Mouse (Mus musculus) thymus, postnatal 25 days (tissue): ENCODE data around the gene Dtwd1.
"Not testable (repeated sequence)": the region's sequence is repeated elsewhere in the genome, so short reads cannot be mapped to it uniquely, and the experiment has no call there.

Experiments used
- DNase-seq: peaks from one replicate; pipeline ENCODE4 v3.0.0; 2022

Gene Dtwd1

DNA sequence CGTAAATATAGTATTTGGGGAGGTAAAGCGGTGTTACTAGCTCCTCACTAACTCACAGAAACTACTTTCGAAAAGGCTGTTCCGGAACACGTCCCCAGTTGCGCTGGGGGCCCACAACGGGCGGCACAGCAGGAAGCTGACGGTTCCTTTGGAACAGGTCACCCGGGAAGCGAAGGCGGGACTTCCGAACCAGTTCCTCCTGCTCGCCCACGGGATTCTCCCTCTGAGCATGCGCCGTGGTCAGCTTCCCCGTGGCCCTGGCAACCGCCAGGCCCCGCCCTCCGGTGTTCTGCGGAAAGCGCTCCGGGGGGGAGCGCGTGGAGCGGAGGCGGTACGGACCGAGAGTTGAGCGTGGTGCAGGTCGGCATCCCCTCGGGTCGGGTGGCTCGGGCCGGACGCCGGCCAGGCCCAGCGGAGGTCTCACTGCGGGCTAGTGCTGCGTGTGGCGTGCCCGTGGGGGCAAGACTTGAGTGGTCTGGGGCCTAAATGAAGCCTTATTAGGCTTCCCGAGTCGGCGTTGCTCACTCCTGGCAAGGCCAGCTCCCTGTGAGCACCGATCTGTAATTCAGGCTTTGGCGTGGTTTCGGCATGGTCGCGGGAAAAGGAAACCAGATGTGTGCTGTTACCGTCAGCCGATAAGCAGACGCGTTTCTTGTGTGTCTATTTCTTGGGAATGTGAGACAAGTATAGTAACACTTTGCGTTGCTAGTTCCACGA lies at the start of gene Dtwd1, which contains the start of gene Fam227b:
Gene Dtwd1, plus strand, starts transcription at position 287 of the 717 bp plus-strand sequence.
Gene Fam227b, minus strand, starts transcription at position 150 of the 717 bp plus-strand sequence.
- DNase-seq, result peak; percentile 99

DNA sequence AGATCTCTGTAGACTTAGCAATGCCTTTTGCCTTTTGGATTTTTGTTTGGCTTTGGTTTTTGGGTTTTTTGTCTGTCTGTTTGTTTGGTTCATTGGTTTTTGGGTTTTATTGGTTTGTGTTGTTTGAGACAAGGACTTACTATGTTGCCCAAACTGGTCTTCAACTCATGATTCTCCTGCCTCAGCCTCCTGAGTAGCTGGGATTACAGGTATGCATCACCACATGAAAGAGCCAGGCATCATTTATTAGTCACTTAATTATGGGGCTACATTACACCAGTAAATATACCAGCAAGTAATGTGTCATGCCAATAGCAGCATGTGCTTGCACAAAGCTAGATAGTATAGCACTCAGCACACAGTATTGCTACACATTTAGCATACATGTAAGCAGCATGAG lies 4.2 kb upstream of the Dtwd1 start:
- no peak for DNase-seq

DNA sequence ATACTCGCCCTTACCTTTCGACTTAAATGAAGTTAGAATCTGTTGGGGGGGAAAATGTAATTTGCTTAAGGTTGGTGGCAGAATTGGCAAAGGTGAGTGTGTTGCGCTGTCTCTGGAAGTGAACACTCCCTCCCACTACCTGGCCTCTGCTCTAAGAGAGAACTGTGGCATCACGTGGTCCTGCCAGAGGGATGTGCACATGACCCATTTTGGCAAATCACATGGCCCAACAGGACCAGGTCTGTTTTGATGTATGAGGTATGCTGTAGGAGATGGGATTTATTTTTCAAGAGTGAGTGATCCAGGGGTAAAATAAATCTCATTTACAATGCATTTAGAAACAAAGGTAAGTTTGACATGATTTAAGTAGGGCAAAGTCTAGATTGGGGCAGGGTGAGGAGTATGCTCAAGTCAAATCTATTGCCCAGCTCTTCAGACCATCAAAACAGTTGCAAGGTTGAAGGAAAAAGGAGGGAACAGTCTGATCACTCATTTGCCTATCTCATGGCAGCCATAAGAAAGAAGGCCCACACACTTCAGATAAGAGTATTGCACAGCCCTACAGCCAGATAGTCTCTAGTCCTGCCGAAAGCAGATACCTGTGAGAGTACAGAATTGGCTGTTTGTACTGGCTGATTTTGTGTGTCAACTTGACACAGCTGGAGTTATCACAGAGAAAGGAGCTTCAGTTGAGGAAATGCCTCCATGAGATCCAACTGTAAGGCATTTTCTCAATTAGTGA lies 13.5 kb downstream of the Dtwd1 start:
- DNase-seq, result no peak

DNA sequence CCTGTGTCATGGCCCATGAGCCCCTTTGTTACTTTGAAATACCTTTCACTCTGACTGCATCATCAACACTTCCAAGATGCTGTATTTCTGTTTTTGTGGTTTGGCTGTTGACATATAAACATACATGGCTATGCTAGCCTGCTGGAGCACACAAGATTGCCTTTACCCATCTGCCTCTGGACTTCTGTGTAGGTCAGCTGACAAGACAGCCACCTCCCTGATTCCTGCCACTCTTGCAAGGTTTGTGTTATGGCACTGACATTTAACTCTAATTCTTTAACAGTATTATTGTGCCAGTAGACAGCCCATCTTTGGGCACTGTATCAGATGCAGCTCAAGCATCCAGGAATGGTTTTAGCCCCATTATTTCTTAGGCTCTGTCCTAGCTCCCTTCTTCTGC lies 14.4 kb downstream of the Dtwd1 start:
- DNase-seq, result no peak

DNA sequence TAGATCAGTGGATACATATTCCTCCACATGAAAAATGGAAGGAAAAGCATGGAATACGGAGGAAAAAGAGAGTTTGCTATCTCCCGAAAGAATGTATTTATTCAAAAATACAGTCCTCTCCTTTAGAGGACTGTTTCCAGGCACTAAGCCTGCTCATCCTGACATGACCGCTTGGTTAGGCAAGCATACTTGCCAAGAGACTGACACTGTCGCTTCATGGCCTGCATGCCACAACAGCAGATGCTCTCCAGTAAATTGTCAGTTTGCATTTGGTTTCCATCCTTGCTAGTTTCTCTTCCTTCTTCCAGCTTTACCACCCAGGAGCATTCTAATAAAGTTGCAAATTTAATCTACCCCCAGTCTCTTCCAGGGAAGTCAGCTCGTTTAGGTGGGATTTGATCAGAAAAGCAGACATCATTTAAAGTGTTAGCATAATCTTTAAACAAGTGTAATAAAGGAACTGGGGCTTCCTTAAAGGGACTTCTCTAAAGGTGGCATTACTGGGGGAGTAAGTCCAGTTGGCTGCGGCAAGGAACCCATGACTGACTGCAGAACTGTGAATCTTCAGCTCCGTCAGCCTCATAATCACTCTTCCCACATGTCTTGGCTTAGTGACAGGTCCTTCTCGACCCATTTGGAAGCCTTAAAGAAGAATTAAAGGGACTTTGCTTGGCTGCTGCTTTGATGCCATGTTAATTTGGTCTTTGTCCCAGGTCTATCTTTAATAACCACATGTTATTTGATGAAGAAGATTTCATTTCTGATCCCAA lies 15.1 kb downstream of the Dtwd1 start:
- no peak for DNase-seq

DNA sequence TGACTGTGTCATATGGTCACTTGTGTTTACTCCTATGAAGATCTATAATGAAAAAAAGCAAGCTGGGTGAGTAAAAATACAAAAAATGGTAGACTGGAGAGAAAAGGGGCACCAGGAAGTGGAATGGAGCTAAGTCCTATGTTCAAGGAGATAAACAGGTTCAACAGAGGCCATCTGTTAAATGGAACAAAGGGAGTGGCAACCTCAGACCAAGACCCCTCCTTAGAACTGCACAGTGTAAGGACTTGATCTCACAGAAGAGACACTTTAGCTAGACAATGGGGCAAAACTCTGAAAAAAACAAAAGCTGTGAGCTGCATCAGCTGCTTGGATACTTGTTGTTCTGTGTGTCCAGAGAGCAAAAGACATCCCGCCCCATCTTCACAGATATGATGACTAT lies 19.5 kb downstream of the Dtwd1 start:
- DNase-seq, result no peak

DNA sequence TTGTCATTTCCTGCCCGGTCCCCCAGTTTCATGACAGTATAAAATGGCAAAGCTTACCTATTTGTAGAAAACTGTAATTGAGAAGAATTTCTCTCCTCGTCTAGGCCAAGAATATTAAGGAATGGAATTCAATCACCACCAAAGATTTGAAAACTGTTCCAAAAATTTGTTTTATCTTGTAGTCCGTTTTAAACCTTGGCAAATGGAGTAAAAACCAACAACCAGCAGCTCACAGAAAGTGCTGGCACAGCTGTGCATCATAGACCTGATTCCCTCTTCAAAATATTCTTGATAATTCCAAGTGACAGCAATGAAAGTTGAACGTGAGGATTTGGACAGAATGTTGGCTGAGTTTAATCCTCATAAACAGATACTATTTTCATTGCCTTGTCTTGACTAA lies 39.4 kb downstream of the Dtwd1 start:
- no peak for DNase-seq

DNA sequence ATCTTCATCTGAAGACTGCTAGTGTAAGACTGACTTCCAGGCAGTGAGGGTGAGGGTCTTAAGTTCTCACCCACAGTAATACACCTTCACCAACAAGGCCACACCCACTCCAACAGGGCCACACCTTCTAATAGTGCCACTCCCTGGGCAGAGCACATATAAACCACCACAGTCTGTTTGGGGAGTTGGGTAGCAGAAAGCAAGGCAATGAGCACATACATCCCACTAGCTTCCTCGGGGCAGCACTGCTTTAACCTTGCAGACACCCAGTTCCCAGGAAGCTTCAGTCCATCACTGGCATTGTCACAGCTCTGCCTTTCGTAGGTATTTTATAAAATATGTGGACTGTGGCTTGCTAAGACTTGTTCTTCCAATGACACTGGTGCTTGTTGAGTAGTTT lies 40.2 kb downstream of the Dtwd1 start:
- no peak for DNase-seq

DNA sequence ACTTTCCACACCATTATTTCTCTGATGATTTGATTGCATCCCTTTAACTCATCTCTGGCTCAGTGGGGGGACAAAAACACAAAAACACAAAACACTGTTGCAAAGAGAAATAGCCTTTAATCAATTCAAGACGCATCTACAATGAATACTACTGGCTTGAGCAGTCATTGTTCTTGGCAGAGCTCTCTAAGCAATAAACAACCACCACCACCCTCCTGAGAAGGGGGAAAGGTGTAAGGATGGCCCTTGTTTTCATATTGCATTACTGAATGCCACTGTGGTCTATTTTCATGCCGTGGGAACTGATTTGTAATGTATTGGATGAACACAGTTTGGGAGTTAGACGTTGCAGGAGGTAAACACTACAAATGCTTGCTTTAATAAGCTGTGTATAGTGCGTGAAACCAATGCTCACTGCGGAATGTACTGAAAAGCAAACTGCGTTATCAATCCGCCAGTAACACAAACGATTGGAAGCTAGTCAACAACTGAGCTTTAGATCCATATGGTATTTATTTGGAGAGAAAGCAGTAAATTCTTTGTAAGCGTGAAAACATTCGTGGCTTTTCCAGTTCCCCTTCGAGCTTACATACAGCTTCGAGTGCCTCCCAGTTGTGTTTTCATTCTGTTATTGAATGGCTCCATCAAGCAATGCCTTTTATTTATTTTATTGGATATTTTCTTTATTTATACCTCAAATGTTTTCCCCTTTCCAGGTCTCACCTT lies 43.9 kb downstream of the Dtwd1 start:
- no peak for DNase-seq

DNA sequence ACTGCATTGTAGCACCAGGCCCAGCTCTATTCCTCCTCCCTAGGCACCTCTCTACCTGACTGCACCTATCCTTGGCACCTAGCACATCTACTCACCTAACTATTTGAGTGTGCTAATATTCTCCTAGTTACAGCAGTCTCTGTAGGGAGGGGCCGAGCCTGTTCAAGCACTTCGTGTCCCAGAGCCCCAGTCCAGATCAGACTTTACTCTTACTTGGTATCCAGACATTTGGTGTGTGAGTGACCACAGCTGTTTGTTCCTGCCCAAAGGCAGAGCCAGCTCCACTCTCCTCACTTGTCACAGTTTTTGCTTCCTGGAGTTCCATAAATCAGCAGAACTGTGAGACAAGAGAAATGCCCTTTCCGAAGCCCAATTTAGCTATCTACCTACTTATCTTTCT lies 47.0 kb downstream of the Dtwd1 start:
- DNase-seq, result no peak

DNA sequence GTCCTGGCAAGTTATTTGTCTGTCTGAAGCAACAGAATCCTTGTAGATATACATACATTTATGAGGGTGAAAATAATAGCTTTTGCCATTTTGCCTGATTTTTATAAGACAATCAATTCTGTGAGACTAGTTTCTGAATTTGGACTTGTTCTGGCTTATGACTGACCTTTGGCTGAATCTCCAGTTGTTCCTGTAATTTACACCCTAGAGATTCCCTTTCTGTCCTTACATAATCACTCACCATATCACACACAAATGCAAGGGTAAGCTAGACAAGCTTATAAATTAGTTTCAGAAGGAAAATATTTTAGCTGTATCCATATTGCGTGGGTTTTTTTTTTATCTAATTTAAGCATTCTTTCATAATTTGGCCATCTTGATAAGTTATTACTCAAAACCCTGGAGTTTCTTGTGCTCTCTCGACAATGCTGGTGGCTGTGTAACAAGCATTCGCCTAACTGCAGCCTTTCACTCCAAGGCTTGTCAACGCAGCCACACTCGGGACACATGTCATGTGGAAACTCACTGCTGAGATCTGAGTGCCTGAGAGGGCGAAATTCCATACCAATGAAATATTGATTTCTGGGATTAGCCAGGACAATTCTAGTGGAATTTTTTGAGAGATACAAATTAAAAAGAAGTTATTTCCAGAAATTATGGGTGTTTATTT lies 59.2 kb downstream of the Dtwd1 start:
- no peak for DNase-seq

DNA sequence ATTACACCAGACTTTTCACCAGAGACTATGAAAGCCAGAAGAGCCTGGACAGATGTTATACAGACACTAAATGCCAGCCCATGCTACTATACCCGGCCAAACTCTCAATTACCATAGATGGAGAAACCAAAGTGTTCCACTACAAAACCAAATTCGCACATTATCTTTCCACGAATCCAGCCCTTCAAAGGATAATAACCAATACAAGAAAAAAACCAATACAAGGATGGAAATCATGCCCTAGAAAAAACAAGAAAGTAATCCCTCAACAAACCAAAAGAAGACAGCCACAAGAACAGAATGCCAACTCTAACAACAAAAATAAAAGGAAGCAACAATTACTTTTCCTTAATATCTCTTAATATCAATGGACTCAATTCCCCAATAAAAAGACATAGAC lies 62.9 kb downstream of the Dtwd1 start, which contains the start of gene Gm17555:
Gene Gm17555, plus strand, starts transcription at position 301 of the 400 bp plus-strand sequence.
- not testable (repeated sequence) for DNase-seq
